8 mouse cellular contexts compared by ENCODE assay signal in genomic region chr12:16509122-16509752, GRCm38 (mm10).
DNase-seq lines count a peak whose midpoint lies in the region; ATAC-seq lines count a peak whose summit lies in the region.

No protein-coding gene starts in this region.

- 0 out of 2 replicates have a peak, but pooled peaks cover 13% of the 10 kb centered on the region for H3K4me1 ChIP-seq in hindbrain, embryonic 14.5 days (replicated peaks; ENCODE audit: control insufficient read depth, insufficient read depth, low read length)
- peaks cover 35% of the 10 kb centered on the region for H3K4me1 ChIP-seq in midbrain, embryonic 10.5 days

- H3K27ac ChIP-seq in hindbrain, embryonic 14.5 days = no peak overlapping the region
- H3K27ac ChIP-seq in midbrain, embryonic 10.5 days (replicated peaks) = peak overlapping the region; percentile 80

- peak; percentile 72 for ATAC-seq in hindbrain, embryonic 14.5 days (ENCODE audit: low FRiP score)
- ATAC-seq in erythroblast, adult 5-6 weeks (replicated peaks; ENCODE audit: low FRiP score, poor library complexity, severe bottlenecking) = no peak

- no peaks in the 10 kb centered on the region for H3K27me3 ChIP-seq in hindbrain, embryonic 14.5 days (ENCODE audit: control insufficient read depth, insufficient read depth, low read length)
- no peaks in the 10 kb centered on the region for H3K27me3 ChIP-seq in midbrain, embryonic 10.5 days (ENCODE audit: low read depth, poor library complexity, severe bottlenecking)

- no peaks in the 10 kb centered on the region for H3K9me3 ChIP-seq in hindbrain, embryonic 14.5 days (ENCODE audit: control insufficient read depth, low read length)
- no peaks in the 10 kb centered on the region for H3K9me3 ChIP-seq in midbrain, embryonic 10.5 days (replicated peaks)

- peak; percentile 86 for DNase-seq in R1 (ENCODE audit: low read depth, low spot score)
- peak; percentile 73 to 74 for DNase-seq in cerebellum, postnatal 14 days
- DNase-seq in frontal cortex, postnatal 36 days (ENCODE audit: low spot score in 2 of 2) = peak; percentile 49 to 55
- peak; percentile 84 for DNase-seq in hindbrain, embryonic 14.5 days (ENCODE audit: low spot score)
- DNase-seq in left cerebral cortex, adult 18-20 months (ENCODE audit: low spot score in 2 of 2) = peak; percentile 53 to 54
- DNase-seq in midbrain, embryonic 10.5 days (ENCODE audit: low spot score) = peak; percentile 87
- peak; percentile 11 to 25 for DNase-seq in right cerebral cortex, postnatal 36 days (ENCODE audit: low spot score in 2 of 2)

- peak overlapping the region; percentile 34 for H3K4me2 ChIP-seq in hindbrain, embryonic 14.5 days (replicated peaks)

- no peaks in the 10 kb centered on the region for H3K36me3 ChIP-seq in hindbrain, embryonic 14.5 days (replicated peaks; ENCODE audit: control insufficient read depth, insufficient read depth)
- H3K36me3 ChIP-seq in midbrain, embryonic 10.5 days = no peaks in the 10 kb centered on the region

- peak overlapping the region; percentile 33; the same call in 1 of the 2 replicates for H3K9ac ChIP-seq in hindbrain, embryonic 14.5 days

- H3K4me3 ChIP-seq in hindbrain, embryonic 14.5 days (replicated peaks; ENCODE audit: low read length) = no peak overlapping the region
- H3K4me3 ChIP-seq in midbrain, embryonic 10.5 days = peak overlapping the region; percentile 19; the same call in 1 of the 2 replicates

- WGBS in hindbrain, embryonic 14.5 days = 6% methylated on average over 13 of the region's 13 CpGs
- 9% methylated on average over 13 of the region's 13 CpGs for WGBS in midbrain, embryonic 10.5 days

Comparison
In these comparisons a context has a peak if more than half of its experiments do, and no peak if none do; other contexts are left out.
1. DNase-seq: peak in every context shown above with its lines; median percentile 87 in midbrain, embryonic 10.5 days; 86 in R1; 84 in hindbrain, embryonic 14.5 days; 74 in cerebellum, postnatal 14 days; 54 in left cerebral cortex, adult 18-20 months; 52 in frontal cortex, postnatal 36 days; 18 in right cerebral cortex, postnatal 36 days.